Mouse (Mus musculus): Measurements from ENCODE around the gene Ranbp1. TPM values are rescaled to one million over a fixed set of nuclear protein-coding genes. Genes with fewer than 3 reads are reported as not detected.
A peak's percentile ranks its signal among the peaks of the same experiment; 100 is the strongest.
"Not testable (repeated sequence)": the region's sequence is repeated elsewhere in the genome, so short reads cannot be mapped to it uniquely, and the experiment has no call there.

Gene Ranbp1
- total RNA-seq, 2 experiments from 2014 or later: 17.9 to 28.5 TPM

GRCm38 (mm10) chr16:18217579-18217978, 31.0 kb downstream of the Ranbp1 start, which contains the start of gene Ccdc188:
Gene Ccdc188, plus strand, starts transcription at chr16:18217879.
- H3K27ac ChIP-seq: no peak within 1 kb of the TSS
- no peak for TF ChIP-seq CTCF (IDR thresholded peaks at IDR 0.05)
- intact Hi-C loops (cut with DNase I): no loop called here
- no peak within 1 kb of the TSS for H3K4me3 ChIP-seq
- no peak for DNase-seq

GRCm38 (mm10) chr16:18214858-18215257, 33.7 kb downstream of the Ranbp1 start:
- intact Hi-C loops (cut with DNase I): no loop called here
- Histone ChIP-seq H3K4me3 (peak overlapping the region; percentile 59), H3K27ac (peak overlapping the region; percentile 51; the same call in 1 of the 2 replicates)
- TF ChIP-seq CTCF (IDR thresholded peaks at IDR 0.05): no peak
- DNase-seq: no peak

GRCm38 (mm10) chr16:18213689-18214088, 34.8 kb downstream of the Ranbp1 start:
- no peak for TF ChIP-seq CTCF (IDR thresholded peaks at IDR 0.05)
- intact Hi-C loops (cut with DNase I): no loop called here

GRCm38 (mm10) chr16:18211417-18212171, 36.9 kb downstream of the Ranbp1 start:
- no peak overlapping the region for H3K27ac ChIP-seq
- DNase-seq: peak; percentile 91
- intact Hi-C loops (cut with DNase I): loop anchor here (1.0 to 2.0 kb wide), 3 partner anchors 35 to 159 kb away; partner anchors contain the start of gene Dgcr6
- no peak overlapping the region for H3K4me3 ChIP-seq
- TF ChIP-seq CTCF (IDR thresholded peaks at IDR 0.05): peak; percentile 100

More at GRCm38 (mm10) chr16:18213689-18214088, 34.8 kb downstream of the Ranbp1 start:
- Histone ChIP-seq H3K4me3 (no peak overlapping the region), H3K27ac (no peak overlapping the region)
- no peak for DNase-seq

GRCm38 (mm10) chr16:18210701-18211416, 37.7 kb downstream of the Ranbp1 start:
- intact Hi-C loops (cut with DNase I): loop anchor here (1.0 to 2.0 kb wide), 3 partner anchors 34 to 159 kb away; partner anchors contain the start of gene Dgcr6
- no peak overlapping the region for H3K4me3 ChIP-seq
- peak; percentile 84 for TF ChIP-seq CTCF (IDR thresholded peaks at IDR 0.05)
- no peak overlapping the region for H3K27ac ChIP-seq
- peak; percentile 61 for DNase-seq

GRCm38 (mm10) chr16:18203430-18204091, 45.0 kb downstream of the Ranbp1 start:
- H3K4me3 ChIP-seq: no peak overlapping the region
- TF ChIP-seq CTCF (IDR thresholded peaks at IDR 0.05): no peak
- H3K27ac ChIP-seq: no peak overlapping the region
- intact Hi-C loops (cut with DNase I): no loop called here
- no peak for DNase-seq

GRCm38 (mm10) chr16:18202061-18202460, 46.5 kb downstream of the Ranbp1 start:
- H3K4me3 ChIP-seq: no peak overlapping the region
- intact Hi-C loops (cut with DNase I): no loop called here
- H3K27ac ChIP-seq: no peak overlapping the region
- no peak for TF ChIP-seq CTCF (IDR thresholded peaks at IDR 0.05)
- DNase-seq: no peak

GRCm38 (mm10) chr16:18201620-18202019, 46.9 kb downstream of the Ranbp1 start:
- H3K4me3 ChIP-seq: no peak overlapping the region
- no peak for TF ChIP-seq CTCF (IDR thresholded peaks at IDR 0.05)
- no peak for DNase-seq
- H3K27ac ChIP-seq: no peak overlapping the region
- intact Hi-C loops (cut with DNase I): no loop called here

GRCm38 (mm10) chr16:18200062-18200461, 48.5 kb downstream of the Ranbp1 start:
- TF ChIP-seq CTCF (IDR thresholded peaks at IDR 0.05): no peak
- no peak overlapping the region for H3K4me3 ChIP-seq
- DNase-seq: no peak
- no peak overlapping the region for H3K27ac ChIP-seq
- intact Hi-C loops (cut with DNase I): no loop called here

GRCm38 (mm10) chr16:18198365-18199098, 50.0 kb downstream of the Ranbp1 start:
- intact Hi-C loops (cut with DNase I): no loop called here
- Histone ChIP-seq H3K4me3 (no peak overlapping the region), H3K27ac (no peak overlapping the region)
- no peak for DNase-seq
- no peak for TF ChIP-seq CTCF (IDR thresholded peaks at IDR 0.05)

GRCm38 (mm10) chr16:18197881-18198280, 50.7 kb downstream of the Ranbp1 start:
- H3K27ac ChIP-seq: no peak overlapping the region
- TF ChIP-seq CTCF (IDR thresholded peaks at IDR 0.05): no peak
- intact Hi-C loops (cut with DNase I): no loop called here
- no peak for DNase-seq
- H3K4me3 ChIP-seq: no peak overlapping the region

GRCm38 (mm10) chr16:18195561-18195960, 53.0 kb downstream of the Ranbp1 start:
- intact Hi-C loops (cut with DNase I); H3K4me3 ChIP-seq: not testable (repeated sequence)
- peak overlapping the region; percentile 90 for H3K27ac ChIP-seq
- peak; percentile 53 for DNase-seq

All from gastrocnemius, adult 2 months (tissue).